Mouse (Mus musculus) G1E (cell line): ENCODE data around the gene Sdhb.

ENCODE experiments used
- CTCF ChIP-seq: IDR thresholded peaks from 2 replicates; pipeline ENCODE4 v1.5.1; 2012; ENCODE audit warnings: low read depth, low read length, inconsistent platforms, mixed read lengths
- GATA1 ChIP-seq: IDR thresholded peaks from 2 replicates; pipeline ENCODE4 v1.6.1; 2012; ENCODE audit warnings: borderline replicate concordance, low read length, inconsistent platforms, mixed read lengths
- TAL1 ChIP-seq: conservative IDR thresholded peaks from 2 replicates; pipeline ENCODE4 v1.6.1; 2012; ENCODE audit warnings: low read depth, low read length, inconsistent platforms, mixed read lengths

GRCm38 (mm10) chr4:140949052-140949451 lies 12.0 kb upstream of the Sdhb start:
- TF ChIP-seq CTCF (no peak), TAL1 (no peak), GATA1 (no peak)
